Mouse (Mus musculus): ENCODE measurements at regions not wholly inside any gene's neighbourhood (a gene's known extent, or its start where the extent isn't known, plus 50 kb on each side); places are given as distances from the start of the nearest gene placed in this dataset.

DNA sequence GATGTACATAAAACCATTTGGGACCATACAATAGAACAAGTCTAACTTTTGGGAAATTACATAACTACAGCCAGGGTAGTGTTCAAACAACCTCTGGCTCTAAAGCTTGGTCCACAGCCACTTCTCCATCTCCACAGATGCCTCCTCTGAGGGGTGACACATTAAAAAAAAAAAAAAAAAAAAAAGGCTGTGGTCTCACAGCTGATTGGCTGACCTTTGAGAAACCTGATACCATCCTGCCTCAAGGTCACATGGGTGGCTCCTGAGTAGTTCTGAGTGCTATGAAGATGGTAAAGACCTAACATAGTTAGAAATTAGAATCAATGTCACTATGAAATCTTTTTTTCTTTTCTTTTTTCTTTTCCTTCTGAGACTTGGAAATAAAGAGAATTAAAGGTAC is 102.4 kb downstream of the Tmem182 start:
- H3K4me3 ChIP-seq (ENCODE audit: insufficient read depth, low read depth, low read length) = no peak overlapping the region
- no peak for TF ChIP-seq CTCF (IDR thresholded peaks at IDR 0.05; ENCODE audit: low read depth, low read length)
- TF ChIP-seq POLR2A (IDR thresholded peaks at IDR 0.05; ENCODE audit: extremely low read depth, insufficient read depth, low read length) = no peak
- no peak for DNase-seq (ENCODE audit: extremely low read depth, low read depth, low spot score)
- H3K36me3 ChIP-seq (ENCODE audit: control insufficient read depth, insufficient read depth, low read length) = no peaks in the 10 kb centered on the region
- no peak overlapping the region for H3K27ac ChIP-seq (replicated peaks; ENCODE audit: insufficient read depth, low read depth, low read length)
- no peaks in the 10 kb centered on the region for H3K27me3 ChIP-seq (ENCODE audit: control insufficient read depth, insufficient read depth, low read length)
- no peak overlapping the region for H3K9ac ChIP-seq (ENCODE audit: low read depth, low read length)
- H3K79me2 ChIP-seq (ENCODE audit: control insufficient read depth, insufficient read depth, low read length) = no peaks in the 10 kb centered on the region
- no peaks in the 10 kb centered on the region for H3K4me1 ChIP-seq (ENCODE audit: control insufficient read depth, insufficient read depth, low read length)

DNA sequence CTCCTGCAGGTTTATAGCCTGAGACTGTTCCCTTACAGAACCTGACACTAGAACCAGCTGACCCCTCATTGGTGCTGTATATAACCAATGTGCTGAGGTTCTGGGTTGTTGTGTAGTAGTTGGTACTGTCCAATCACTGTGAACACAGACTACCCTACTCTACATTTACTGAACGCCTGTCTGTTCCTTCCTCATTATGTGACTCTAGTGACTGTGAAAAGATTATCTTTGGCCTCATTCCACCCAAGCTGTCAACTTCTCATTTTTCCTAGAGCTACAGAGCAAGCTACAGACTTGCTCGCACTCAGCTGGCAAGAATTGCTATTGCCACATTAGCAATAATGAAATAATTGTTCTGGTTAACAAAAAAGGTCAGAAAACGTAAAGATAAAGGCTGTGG is 108.2 kb downstream of the Tmem182 start:
- TF ChIP-seq CTCF (IDR thresholded peaks at IDR 0.05; ENCODE audit: low read depth, low read length) (no peak), POLR2A (IDR thresholded peaks at IDR 0.05; ENCODE audit: extremely low read depth, insufficient read depth, low read length) (no peak)
- Histone ChIP-seq H3K4me3 (ENCODE audit: insufficient read depth, low read depth, low read length) (no peak overlapping the region), H3K79me2 (ENCODE audit: control insufficient read depth, insufficient read depth, low read length) (no peaks in the 10 kb centered on the region), H3K4me1 (ENCODE audit: control insufficient read depth, insufficient read depth, low read length) (no peaks in the 10 kb centered on the region), H3K9ac (ENCODE audit: low read depth, low read length) (no peak overlapping the region), H3K36me3 (ENCODE audit: control insufficient read depth, insufficient read depth, low read length) (no peaks in the 10 kb centered on the region), H3K27ac (replicated peaks; ENCODE audit: insufficient read depth, low read depth, low read length) (no peak overlapping the region), H3K27me3 (ENCODE audit: control insufficient read depth, insufficient read depth, low read length) (no peaks in the 10 kb centered on the region)
- DNase-seq (ENCODE audit: extremely low read depth, low read depth, low spot score) = no peak
- WGBS = 53% methylated on average over 3 of the region's 3 CpGs

DNA sequence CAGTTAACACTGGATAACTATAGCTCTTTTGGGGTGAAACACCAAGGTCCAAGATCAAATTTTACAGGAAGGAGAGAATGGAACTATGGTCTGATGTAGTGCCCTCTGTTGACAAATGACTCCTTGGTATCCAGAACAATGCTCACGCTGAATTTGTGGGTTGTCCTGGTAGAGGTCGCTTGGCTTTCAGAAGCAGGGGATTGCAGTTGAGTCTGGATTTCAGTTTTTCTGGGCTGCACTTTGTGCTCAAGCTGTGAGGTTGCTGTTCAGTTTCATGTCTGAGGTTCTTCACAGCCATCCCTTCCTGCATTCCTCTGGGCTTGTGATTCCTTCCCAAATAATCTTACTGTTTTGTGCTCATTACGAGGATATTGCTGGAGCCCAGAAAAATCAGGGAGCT is 118.9 kb downstream of the Tmem182 start:
- H3K27me3 ChIP-seq (ENCODE audit: control insufficient read depth, insufficient read depth, low read length) = peaks cover 2% of the 10 kb centered on the region; the same call in 1 of the 2 replicates
- H3K27ac ChIP-seq (replicated peaks; ENCODE audit: insufficient read depth, low read depth, low read length) = no peak overlapping the region
- no peak for DNase-seq (ENCODE audit: extremely low read depth, low read depth, low spot score)
- H3K36me3 ChIP-seq (ENCODE audit: control insufficient read depth, insufficient read depth, low read length) = no peaks in the 10 kb centered on the region
- H3K4me3 ChIP-seq (ENCODE audit: insufficient read depth, low read depth, low read length) = no peak overlapping the region
- TF ChIP-seq POLR2A (IDR thresholded peaks at IDR 0.05; ENCODE audit: extremely low read depth, insufficient read depth, low read length) (no peak), CTCF (IDR thresholded peaks at IDR 0.05; ENCODE audit: low read depth, low read length) (no peak)
- H3K79me2 ChIP-seq (ENCODE audit: control insufficient read depth, insufficient read depth, low read length) = no peaks in the 10 kb centered on the region
- no peaks in the 10 kb centered on the region for H3K4me1 ChIP-seq (ENCODE audit: control insufficient read depth, insufficient read depth, low read length)
- WGBS = 87% methylated on average over 3 of the region's 3 CpGs
- H3K9ac ChIP-seq (ENCODE audit: low read depth, low read length) = no peak overlapping the region

DNA sequence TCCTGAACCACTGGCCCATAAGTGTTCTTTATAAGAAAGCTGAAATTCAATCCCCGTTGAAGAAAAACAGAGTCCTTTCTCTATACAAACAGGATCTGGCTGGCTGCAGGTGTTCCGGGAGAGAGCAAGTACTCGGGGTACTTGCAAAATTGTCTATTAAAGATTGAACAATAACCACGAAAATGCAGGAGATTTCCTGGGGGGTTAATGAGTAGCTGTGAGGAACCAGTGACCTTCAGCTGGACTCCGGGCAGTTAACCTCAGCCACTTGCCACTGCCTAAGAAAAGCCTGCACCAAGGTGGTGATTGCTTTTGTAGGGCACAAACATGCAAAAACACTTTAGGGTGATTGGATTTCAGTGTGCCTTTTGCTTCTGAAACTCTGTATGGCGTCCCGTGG is 119.4 kb downstream of the Tmem182 start:
- H3K27ac ChIP-seq (replicated peaks; ENCODE audit: insufficient read depth, low read depth, low read length) = no peak overlapping the region
- H3K36me3 ChIP-seq (ENCODE audit: control insufficient read depth, insufficient read depth, low read length) = no peaks in the 10 kb centered on the region
- no peaks in the 10 kb centered on the region for H3K79me2 ChIP-seq (ENCODE audit: control insufficient read depth, insufficient read depth, low read length)
- DNase-seq (ENCODE audit: extremely low read depth, low read depth, low spot score) = no peak
- H3K27me3 ChIP-seq (ENCODE audit: control insufficient read depth, insufficient read depth, low read length) = peaks cover 2% of the 10 kb centered on the region; the same call in 1 of the 2 replicates
- no peaks in the 10 kb centered on the region for H3K4me1 ChIP-seq (ENCODE audit: control insufficient read depth, insufficient read depth, low read length)
- TF ChIP-seq CTCF (IDR thresholded peaks at IDR 0.05; ENCODE audit: low read depth, low read length) = no peak
- H3K9ac ChIP-seq (ENCODE audit: low read depth, low read length) = no peak overlapping the region
- no peak overlapping the region for H3K4me3 ChIP-seq (ENCODE audit: insufficient read depth, low read depth, low read length)
- 73% methylated on average over 7 of the region's 7 CpGs for WGBS

DNA sequence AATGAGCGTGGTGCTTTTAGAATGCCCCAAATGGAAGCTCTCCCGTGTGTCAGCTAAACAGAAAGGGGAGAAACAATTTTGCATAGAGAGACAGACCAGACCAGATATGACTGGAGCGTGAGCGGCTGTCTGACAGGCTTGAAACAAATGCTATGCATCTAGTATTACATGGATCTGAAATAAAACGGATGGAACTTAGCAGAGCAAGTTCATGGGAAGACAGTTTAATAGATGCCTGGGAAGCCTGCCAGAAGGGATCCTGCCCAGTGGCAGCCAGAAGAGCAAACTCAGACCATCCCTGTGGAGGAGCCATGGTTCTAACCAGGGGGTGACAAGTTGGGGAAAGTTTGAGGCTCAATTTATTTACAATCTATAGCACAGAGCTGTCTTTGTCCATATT is 126.0 kb downstream of the Tmem182 start:
- WGBS = 76% methylated on average over 5 of the region's 5 CpGs
- H3K36me3 ChIP-seq (ENCODE audit: control insufficient read depth, insufficient read depth, low read length) = no peaks in the 10 kb centered on the region
- H3K27ac ChIP-seq (replicated peaks; ENCODE audit: insufficient read depth, low read depth, low read length) = no peak overlapping the region
- H3K4me3 ChIP-seq (ENCODE audit: insufficient read depth, low read depth, low read length) = no peak overlapping the region
- no peak overlapping the region for H3K9ac ChIP-seq (ENCODE audit: low read depth, low read length)
- DNase-seq (ENCODE audit: extremely low read depth, low read depth, low spot score) = no peak
- no peaks in the 10 kb centered on the region for H3K79me2 ChIP-seq (ENCODE audit: control insufficient read depth, insufficient read depth, low read length)
- no peaks in the 10 kb centered on the region for H3K4me1 ChIP-seq (ENCODE audit: control insufficient read depth, insufficient read depth, low read length)
- no peaks in the 10 kb centered on the region for H3K27me3 ChIP-seq (ENCODE audit: control insufficient read depth, insufficient read depth, low read length)
- TF ChIP-seq POLR2A (IDR thresholded peaks at IDR 0.05; ENCODE audit: extremely low read depth, insufficient read depth, low read length) (no peak), CTCF (IDR thresholded peaks at IDR 0.05; ENCODE audit: low read depth, low read length) (no peak)

DNA sequence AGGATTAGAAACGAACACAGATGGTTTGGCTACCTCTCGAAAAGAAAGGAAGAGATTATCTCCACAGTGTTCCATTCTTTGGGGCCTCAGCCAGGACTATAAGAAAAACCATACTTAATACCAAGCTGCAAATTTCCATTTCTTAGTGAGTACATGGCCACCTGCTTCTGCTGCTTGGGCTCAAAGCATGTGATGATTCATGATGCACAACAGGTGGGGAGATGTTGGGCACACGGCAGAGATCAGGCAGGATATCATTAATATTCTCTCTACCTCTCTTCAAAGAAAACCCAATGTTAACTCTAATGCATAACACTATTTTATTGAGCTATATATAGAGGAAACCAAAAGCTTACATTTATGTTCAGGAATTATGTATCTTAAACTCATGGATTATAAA is 131.3 kb downstream of the Tmem182 start:
- no peaks in the 10 kb centered on the region for H3K36me3 ChIP-seq (ENCODE audit: control insufficient read depth, insufficient read depth, low read length)
- no peak overlapping the region for H3K4me3 ChIP-seq (ENCODE audit: insufficient read depth, low read depth, low read length)
- H3K4me1 ChIP-seq (ENCODE audit: control insufficient read depth, insufficient read depth, low read length) = no peaks in the 10 kb centered on the region
- TF ChIP-seq POLR2A (IDR thresholded peaks at IDR 0.05; ENCODE audit: extremely low read depth, insufficient read depth, low read length) (no peak), CTCF (IDR thresholded peaks at IDR 0.05; ENCODE audit: low read depth, low read length) (no peak)
- no peak overlapping the region for H3K9ac ChIP-seq (ENCODE audit: low read depth, low read length)
- no peaks in the 10 kb centered on the region for H3K79me2 ChIP-seq (ENCODE audit: control insufficient read depth, insufficient read depth, low read length)
- H3K27ac ChIP-seq (replicated peaks; ENCODE audit: insufficient read depth, low read depth, low read length) = no peak overlapping the region
- no peaks in the 10 kb centered on the region for H3K27me3 ChIP-seq (ENCODE audit: control insufficient read depth, insufficient read depth, low read length)
- 71% methylated on average over 3 of the region's 3 CpGs for WGBS
- no peak for DNase-seq (ENCODE audit: extremely low read depth, low read depth, low spot score)

Measured in liver, adult 2 months (tissue).